Mouse (Mus musculus) G1E (cell line): Measurements from ENCODE around the gene Rcan1.

Experiments used
- CTCF ChIP-seq: IDR thresholded peaks from 2 replicates; pipeline ENCODE4 v1.5.1; 2012; ENCODE audit warnings: low read depth, low read length, inconsistent platforms, mixed read lengths
- GATA1 ChIP-seq: IDR thresholded peaks from 2 replicates; pipeline ENCODE4 v1.6.1; 2012; ENCODE audit warnings: borderline replicate concordance, low read length, inconsistent platforms, mixed read lengths
- GATA2 ChIP-seq: IDR thresholded peaks from 2 replicates; pipeline ENCODE4 v1.6.1; 2012; ENCODE audit warnings: low read depth, low read length, inconsistent platforms, borderline replicate concordance
- TAL1 ChIP-seq: conservative IDR thresholded peaks from 2 replicates; pipeline ENCODE4 v1.6.1; 2012; ENCODE audit warnings: low read depth, low read length, inconsistent platforms, mixed read lengths

GRCm38 (mm10) chr16:92360711-92361110, 110.0 kb downstream of the Rcan1 start:
- TF ChIP-seq CTCF: no peak
- TF ChIP-seq GATA1: no peak
- TF ChIP-seq TAL1: no peak
- no peak for TF ChIP-seq GATA2
